Mouse (Mus musculus) cerebellum, adult 11-12 months (tissue): ENCODE results near the gene Olfr616.
"Not testable (repeated sequence)": the region's sequence is repeated elsewhere in the genome, so short reads cannot be mapped to it uniquely, and the experiment has no call there.

ENCODE experiments used
- DNase-seq: peaks from one replicate; pipeline ENCODE4 v3.0.0; 2022

Gene Olfr616

GRCm38 (mm10) chr7:103569043-103569442 is at the start of gene Olfr616:
Gene Olfr616, minus strand, starts transcription at chr7:103569143.
- DNase-seq = no peak

- DNase-seq = no peak
These were observed 43.5 kb upstream of the Olfr616 start, which contains the start of gene Olfr620 for GRCm38 (mm10) chr7:103612434-103612833. Gene Olfr620, minus strand, starts transcription at chr7:103612534.

GRCm38 (mm10) chr7:103607425-103607824 is 38.5 kb upstream of the Olfr616 start:
- no peak for DNase-seq

- DNase-seq = no peak
These were observed 31.3 kb upstream of the Olfr616 start, which contains the start of gene Olfr619 for GRCm38 (mm10) chr7:103600275-103600674. Gene Olfr619, plus strand, starts transcription at chr7:103600575.

- no peak for DNase-seq
These were observed 20.9 kb upstream of the Olfr616 start, which contains the start of gene Olfr618 for GRCm38 (mm10) chr7:103589803-103590202. Gene Olfr618, plus strand, starts transcription at chr7:103590103.

- DNase-seq = no peak
These were observed 3.8 kb upstream of the Olfr616 start, which contains the start of gene Olfr617 for GRCm38 (mm10) chr7:103572761-103573160. Gene Olfr617, plus strand, starts transcription at chr7:103573061.

GRCm38 (mm10) chr7:103555779-103556178 is 13.2 kb downstream of the Olfr616 start, which contains the start of gene Olfr615:
Gene Olfr615, plus strand, starts transcription at chr7:103556079.
- DNase-seq = no peak

GRCm38 (mm10) chr7:103547774-103548173 is 21.2 kb downstream of the Olfr616 start, which contains the start of gene Olfr613:
Gene Olfr613, plus strand, starts transcription at chr7:103548074.
- DNase-seq = no peak

- not testable (repeated sequence) for DNase-seq
These were observed 26.3 kb downstream of the Olfr616 start, which contains the start of gene Olfr612 for GRCm38 (mm10) chr7:103542617-103543016. Gene Olfr612, minus strand, starts transcription at chr7:103542717.

GRCm38 (mm10) chr7:103520746-103521145 is 48.2 kb downstream of the Olfr616 start, which contains the start of gene Olfr611:
Gene Olfr611, minus strand, starts transcription at chr7:103520846.
- not testable (repeated sequence) for DNase-seq
